Mouse (Mus musculus): ENCODE data around the gene Foxn1.

Gene Foxn1

DNA sequence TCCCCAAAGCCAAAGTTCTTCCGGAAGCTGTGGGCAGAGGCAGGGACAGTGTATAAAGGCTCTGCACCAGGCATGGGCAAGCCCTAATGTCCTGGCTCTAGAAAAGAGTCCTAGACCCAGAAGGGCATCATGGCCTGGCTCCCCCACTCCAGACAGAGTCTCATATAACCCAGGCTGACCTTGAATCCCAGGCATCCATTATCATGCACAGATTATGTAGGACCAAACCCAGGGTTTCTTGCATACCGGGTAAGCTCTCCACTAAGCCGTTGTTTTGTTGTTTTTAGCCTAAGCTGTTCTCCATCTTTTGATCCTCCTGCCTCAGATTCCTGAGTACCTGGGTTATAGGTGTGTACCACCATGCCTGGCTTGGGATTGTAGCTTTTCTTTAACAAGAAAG, 14.6 kb upstream of the Foxn1 start:
- no peak for DNase-seq (ENCODE audit: low spot score)

DNA sequence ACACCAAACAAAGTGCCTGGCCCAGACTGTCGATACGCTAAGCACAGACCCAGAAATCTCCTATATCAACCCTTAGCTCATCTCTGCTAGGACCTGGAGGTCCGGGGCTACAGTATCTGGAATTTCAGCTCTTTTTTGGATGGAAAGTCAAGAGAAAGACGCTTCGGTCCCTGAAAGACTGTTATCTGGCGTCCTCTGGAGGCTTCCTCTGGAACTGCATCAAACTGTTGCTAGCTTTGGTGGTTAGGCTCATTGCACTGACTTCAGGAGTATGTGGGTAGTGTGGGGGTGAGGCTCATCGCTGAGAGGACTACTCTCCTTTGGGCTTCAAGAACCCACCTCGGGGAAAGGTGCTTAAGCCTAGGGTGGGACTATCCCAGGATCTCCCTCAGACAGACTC, 13.3 kb upstream of the Foxn1 start:
- DNase-seq (ENCODE audit: low spot score) = peak; percentile 87

DNA sequence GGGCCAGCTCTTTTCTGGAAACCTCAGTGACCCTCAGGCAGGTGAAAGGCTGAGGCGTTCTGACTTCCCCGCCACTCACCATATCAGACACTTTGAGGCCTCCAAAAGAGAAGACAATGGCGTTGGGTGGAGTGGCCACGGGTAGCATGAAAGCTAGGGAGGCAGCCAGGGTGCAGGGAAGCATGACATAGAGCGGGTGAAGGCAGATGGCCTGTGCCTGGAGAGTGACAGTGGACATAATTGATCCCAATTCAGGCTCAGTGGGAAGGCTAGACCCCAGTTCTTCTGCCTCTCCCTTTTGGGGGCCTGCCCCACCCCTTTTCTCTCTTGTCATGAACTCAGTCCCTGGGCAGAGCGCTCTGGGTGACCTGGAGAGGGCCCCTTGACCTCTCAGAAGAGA, 11.9 kb upstream of the Foxn1 start:
- DNase-seq (ENCODE audit: low spot score) = no peak

DNA sequence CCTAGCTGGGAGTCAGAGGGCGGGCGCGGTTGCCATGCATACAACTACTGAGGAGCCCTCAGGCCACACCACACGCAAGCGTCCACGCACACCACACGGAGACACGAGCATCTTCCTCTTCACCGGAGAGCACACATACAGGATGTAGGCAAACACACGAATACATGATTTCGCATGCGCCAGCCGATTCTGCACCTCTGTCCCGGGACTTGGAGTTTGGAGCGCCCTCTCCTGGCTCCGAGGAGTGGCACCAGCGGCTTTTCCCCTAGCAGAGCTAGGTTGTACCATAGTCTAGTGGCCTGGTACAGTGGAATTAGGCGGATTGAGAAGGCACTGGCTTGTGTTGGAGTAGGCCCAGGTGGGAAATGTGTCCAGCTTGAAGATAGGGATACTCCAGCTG, 11.0 kb upstream of the Foxn1 start:
- peak; percentile 45 for DNase-seq (ENCODE audit: low spot score)

DNA sequence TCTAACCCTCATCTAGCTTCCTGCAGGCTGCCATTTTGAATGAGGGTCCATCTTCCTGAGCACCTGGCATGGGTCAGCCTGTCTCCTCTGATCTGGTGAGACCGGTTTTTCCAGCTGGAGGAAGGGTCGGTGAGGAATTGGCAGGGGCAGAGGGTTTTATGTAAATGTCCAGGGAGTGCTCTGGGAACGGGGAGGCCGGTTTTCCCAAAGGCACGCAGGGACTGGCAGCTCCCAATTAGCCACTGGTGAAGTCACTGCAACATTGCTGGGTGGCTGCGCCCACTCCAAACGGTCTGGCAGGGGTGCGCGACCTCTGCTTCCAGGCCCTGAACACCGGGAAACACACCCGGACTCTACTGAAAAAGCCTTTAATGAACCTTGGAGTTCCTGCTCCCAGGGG, 10.6 kb upstream of the Foxn1 start:
- no peak for DNase-seq (ENCODE audit: low spot score)

DNA sequence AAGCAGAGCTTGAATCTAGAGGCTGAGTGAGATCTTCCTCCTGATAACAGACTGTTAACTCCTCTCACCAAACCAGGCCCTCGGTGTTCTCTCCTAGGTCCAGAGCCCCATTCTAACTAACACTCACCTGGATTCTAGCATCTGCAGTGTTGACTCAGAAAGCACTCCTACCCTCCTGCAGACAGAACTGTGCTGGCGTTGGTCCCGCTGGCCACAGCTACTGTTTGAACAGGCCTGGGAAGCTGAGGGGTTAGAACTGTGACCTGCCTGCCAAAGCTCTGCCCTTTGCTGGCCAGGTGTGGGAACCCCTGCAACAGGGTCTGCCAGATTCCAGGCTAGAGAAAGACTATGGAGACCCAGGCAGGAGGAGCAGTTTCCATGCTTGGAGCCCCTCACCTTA, 6.4 kb upstream of the Foxn1 start:
- no peak for DNase-seq (ENCODE audit: low spot score)

DNA sequence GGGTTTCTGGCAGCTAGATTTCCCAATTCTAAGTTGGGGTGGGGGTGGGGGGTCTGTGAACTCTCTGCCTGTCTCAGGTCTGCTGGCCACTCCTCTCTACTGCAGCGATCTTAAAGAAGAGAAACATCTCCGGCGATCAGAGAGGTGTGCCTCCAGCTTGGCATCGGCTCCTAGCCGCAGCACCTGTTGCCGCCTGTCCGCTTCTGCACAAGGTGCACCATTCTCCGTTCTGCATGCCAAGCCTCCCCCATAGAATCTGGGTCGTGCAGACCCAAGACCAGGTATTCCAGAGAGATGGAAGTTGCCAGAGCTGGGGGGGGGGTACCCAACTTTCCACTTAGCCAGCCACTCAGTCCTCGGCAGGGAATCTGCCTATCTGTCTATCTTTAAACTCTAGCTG, 582 bp downstream of the Foxn1 start:
- no peak for DNase-seq (ENCODE audit: low spot score)

DNA sequence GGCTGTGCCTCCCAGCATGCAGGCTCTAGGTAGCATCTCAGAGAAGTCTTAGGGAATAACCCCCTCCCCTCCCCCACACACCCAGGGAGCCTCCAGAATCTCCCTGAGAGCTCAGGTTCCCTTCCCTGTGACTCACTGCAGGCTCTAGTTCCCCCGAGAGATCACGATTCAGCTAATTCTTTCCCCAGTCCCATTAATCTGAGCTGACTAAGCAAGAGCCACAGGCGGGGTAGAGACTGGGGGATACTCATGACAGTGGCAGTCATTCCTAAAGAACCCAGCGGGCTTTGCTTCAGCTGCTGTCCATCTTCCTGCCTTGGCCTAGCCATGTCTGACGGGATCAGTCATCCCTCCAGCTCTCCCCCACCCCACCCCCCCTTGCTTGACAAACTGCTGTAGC, 3.7 kb downstream of the Foxn1 start:
- no peak for DNase-seq (ENCODE audit: low spot score)

DNA sequence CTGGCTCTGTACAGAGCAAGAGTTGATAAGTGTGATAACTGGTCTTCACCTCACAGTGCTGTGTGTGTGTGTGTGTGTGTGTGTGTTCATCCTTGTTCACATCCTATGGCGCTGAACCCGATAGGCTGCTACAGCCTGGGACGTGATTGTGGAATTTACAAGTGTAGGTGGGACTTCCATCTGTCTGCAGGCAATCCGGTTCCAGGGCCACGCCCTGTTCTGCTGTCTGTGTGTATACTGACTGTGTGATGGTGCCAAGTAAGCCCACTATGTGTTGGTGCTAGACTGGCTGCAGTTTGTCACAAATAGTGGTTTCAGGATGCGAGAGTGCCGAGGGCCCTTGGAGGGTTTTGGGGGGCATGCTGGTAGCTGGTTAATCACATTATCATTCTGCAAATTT, 4.1 kb downstream of the Foxn1 start:
- DNase-seq (ENCODE audit: low spot score) = no peak

DNA sequence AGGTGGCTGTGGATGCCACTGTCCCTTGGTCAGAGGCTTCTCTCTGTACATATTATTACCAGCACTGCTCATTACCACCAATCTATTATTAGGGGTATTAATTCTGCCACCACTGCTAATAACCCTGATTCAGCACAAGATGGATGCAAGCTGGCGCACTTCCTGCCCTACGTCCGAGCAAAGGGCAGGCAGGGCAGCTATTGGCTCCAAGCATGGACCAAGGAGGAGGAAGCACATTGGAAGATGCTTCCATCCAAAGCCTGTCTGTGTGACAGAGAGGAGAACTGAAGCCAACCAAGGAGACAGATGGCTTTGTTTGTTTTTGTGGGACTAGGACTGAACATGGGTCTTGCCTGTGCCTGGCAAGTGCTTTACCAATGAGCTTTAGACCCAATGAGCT, 5.4 kb downstream of the Foxn1 start:
- no peak for DNase-seq (ENCODE audit: low spot score)

DNA sequence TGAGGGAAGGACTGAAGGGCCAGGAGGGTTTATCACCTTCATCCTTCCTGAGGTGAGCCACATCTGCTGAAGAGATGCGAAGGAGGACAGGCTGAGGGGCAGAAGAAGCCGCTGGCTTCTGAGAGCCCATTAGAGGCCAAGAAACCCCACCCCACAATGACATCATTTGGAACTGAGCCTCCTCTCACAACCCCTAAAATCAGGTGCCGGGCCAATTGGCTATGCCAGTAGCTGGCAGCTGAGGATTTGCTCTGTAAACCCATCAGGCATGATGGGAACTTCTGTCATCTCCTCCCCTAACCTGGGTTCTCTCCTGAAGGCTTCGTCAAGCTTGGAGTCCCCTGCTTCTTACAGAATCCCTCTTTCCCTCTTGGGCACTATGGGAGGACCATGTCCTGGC, 6.0 kb downstream of the Foxn1 start:
- no peak for DNase-seq (ENCODE audit: low spot score)

DNA sequence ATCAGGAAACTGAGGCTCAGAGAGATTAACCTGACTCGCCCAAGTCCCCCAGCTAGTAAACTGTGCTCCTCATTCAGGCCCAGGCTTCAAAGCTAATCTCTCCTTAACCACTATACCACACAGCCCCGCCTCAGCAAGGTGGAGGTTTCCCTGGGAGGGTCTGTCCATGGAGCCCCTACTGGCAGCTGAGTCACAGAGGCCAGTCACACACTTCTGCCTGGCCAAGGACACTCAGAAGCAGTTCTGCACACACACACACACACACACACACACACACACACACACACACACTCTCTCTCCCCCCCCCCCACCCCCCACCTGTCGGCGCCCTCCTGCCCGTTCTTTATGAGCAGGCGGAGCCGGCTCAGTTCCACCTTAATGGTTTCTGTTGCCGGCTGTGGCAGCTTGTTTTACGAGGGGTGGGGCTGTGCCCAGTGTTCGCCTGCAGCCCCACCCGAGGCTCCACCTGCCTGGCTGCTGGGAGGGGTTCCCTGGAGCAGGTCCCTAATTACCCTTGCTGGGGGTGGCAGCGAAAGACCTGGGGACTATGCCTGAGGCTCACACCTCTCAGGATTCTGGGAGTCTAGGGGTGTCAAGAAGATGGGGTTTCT, 8.7 kb downstream of the Foxn1 start:
- DNase-seq (ENCODE audit: low spot score) = no peak

DNA sequence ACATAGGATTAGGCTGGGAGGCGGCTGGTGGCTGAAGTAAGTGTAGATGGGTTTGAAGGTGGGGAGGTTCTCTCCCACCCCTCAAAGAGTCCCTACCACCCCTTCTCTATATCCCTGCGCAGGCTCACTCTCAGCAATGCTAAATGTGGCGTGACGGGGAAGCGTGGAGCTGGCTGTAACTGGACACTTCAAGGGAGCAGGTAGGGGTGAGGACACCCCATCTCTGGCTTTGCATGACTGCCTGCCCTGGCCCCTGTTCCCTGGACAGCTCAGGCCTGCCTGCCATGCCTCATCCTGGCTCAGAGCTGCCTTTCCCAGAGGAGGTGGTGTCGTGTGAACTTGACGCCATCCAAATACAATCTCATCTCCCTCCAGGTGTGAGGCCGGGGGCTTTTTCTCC, 12.2 kb downstream of the Foxn1 start:
- DNase-seq (ENCODE audit: low spot score) = no peak

DNA sequence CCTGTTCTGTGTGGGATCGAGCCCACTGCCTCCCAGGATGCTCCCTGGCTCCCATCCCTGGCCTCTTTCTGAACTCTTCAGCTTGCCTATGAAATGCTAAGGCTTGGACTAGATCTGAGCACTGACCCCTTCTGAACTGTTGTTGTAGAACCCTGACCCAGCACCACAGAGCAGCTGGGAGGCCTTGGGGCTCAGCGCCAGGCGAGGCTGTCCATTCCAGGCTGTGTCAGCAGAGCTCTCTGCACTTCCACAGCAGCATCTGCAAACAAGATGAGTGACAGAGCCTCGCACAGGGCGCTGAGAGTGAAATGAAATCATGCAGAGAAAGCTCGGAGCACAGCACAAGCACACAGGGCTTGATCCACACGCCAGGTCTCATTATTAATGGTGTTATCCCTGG, 13.7 kb downstream of the Foxn1 start:
- DNase-seq (ENCODE audit: low spot score) = no peak

DNA sequence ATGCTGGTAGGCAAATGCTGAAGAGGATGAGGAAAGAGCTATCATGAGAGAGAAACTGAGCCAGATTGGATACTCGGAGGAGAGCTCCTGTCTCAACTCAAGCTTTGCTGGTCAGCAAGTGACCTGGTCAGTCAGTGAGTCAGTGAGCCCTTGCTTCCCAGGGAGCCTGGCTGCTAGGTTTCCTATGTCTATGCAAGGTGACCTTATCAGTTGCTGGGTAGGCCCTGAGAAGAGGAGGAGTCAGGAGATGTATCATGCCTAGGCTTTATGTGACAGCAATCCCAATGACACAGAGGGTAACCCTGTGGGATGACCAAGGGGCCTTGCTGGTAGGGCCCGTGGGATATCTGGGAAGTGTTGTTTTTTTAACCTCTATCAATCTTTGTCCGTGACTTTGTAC, 14.2 kb downstream of the Foxn1 start:
- no peak for DNase-seq (ENCODE audit: low spot score)

DNA sequence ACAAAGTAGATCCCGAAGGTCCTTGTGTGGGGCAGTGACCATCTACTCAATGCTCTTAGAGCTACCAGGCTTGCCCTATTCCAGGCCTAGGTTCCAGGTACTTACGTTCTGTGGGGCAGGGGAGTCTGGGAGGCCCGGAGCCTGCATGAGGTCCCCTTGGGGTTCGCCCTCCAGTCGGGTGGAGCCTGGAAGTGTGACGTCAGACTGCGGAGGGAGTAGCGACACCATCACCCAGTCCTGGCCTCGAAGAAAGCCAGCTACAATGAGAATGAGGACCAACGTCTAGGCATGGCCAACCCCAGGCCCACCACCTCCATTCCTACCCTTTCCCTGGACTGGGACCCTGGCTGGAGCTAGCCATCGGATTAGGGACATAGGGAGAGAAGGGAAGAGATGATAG, 14.6 kb downstream of the Foxn1 start:
- DNase-seq (ENCODE audit: low spot score) = no peak

DNA sequence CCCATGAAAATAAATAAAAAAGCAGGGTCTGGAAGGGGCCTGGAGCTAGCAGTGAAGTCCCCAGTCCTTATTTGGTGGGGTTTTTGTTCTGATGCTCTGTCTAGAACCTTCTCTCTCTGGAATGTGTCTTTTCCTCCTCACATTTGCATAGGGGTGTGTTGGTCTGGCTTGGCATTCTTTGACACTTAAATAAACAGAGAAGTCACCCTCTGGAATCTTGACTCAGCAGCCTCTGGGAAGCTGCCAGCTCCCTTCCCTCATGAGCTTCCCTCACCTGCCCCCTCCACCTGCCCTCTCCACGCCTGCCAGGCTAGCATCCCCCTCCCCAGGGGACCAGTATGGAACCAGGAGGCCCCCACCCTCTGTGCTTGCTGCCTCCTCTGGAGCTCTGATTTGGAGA, 16.0 kb downstream of the Foxn1 start:
- no peak for DNase-seq (ENCODE audit: low spot score)

DNA sequence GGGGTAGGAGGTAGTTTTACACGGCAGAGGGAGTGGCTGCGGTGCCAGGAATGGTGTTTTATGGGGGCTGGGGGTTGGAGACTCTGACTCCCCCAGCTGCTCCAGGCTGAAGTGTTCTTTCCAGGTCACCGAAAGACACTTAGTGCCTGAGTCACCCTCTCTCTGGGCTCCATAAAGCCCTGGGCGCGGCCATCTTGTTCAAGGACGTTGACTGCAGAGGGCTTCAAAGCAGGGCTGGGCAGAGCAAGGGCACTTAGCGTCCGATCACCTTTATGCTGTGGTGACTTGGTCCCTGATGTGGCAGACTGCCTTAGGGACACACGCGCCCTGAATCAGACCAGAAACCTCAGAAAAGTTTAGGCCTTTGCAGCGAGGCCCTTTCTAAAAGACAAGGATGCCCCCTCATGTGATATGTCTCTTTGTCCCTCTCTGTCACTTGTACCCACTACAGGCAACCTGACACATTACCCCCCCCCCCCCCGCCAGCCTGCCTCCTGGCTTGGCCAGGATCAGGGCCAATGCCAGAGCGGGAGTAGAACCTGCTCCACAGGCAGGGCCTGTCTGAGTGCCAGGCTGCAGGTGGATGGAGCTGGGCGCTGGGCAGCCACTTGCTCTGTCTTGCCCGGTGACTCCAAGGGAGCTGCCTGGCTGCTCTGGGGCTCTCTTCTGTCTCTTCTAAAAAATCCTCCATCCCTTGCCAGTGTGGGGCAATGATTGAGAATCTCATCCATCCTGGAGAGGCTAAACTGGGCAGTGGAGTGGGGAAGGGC, 18.7 kb downstream of the Foxn1 start:
- DNase-seq (ENCODE audit: low spot score) = no peak

DNA sequence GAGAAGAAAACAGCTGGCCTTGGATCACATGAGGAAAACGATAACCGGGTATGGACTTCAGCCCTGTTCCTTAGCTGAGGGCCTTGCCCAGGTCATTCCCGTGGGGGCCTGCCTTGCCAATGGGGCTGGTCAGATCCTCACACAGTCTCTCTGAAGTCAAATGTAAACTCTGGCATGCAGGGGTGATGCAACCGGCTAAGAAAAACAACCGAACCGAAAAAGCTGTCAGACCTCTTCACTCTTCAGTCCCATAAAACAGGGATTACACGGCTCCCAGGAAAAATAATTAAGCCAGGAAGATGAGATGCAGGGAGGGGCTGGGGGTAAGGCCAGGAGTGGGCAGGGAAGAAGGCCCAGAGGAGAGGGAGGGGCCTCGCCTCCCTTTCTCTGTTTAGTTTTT, 22.3 kb downstream of the Foxn1 start:
- DNase-seq (ENCODE audit: low spot score) = no peak

DNA sequence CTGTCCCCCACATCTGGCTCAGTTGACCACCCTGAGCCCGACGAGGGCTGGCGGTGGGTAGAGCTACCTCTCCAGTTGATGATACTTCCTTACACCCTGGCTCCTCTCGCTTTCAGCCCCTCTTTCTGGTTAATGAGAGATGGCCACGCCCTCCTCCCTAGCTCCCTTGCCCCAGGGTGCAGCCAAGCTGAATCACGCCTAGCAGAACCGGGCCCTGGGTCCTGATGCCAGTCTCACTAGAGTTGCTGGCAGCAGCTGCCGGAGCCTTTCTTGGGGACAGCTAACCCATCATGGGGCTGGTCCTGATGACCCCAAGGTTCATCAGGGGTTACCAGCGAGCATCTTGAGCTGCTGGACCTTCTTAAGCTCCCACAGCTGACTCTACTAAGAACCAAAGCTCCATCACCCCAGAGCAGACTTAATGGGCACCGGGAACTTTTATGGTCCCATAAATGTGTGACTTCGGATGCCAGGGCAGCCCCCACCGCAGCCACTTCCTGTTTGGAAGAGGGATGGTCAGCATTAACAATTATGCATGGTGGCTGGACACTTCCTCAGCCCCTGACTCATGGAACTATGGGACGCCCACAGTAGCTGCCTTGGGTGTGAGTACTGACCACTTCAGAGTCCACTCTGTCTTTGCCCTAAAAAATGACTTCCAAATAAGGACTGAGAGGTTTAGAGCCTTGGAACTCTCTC, 22.9 kb downstream of the Foxn1 start:
- DNase-seq (ENCODE audit: low spot score) = no peak

DNA sequence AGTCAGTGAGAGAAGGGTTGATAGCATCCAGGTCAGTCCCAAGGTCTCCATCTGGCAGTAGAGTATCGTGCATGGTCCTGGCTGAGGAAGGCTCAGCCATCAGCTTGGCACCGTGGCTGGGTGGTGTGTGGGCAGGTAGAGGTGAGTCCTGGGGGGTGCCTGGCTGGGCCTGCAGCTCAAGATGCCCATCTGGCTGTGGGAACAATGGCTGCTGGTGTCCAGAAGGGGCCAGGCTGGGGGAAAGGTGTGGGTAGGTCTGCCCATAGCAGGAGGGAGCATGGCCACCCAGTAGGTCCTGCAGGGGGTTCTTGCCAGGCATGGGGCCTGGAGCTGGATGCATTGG, 25.6 kb downstream of the Foxn1 start:
- no peak for DNase-seq (ENCODE audit: low spot score)

DNA sequence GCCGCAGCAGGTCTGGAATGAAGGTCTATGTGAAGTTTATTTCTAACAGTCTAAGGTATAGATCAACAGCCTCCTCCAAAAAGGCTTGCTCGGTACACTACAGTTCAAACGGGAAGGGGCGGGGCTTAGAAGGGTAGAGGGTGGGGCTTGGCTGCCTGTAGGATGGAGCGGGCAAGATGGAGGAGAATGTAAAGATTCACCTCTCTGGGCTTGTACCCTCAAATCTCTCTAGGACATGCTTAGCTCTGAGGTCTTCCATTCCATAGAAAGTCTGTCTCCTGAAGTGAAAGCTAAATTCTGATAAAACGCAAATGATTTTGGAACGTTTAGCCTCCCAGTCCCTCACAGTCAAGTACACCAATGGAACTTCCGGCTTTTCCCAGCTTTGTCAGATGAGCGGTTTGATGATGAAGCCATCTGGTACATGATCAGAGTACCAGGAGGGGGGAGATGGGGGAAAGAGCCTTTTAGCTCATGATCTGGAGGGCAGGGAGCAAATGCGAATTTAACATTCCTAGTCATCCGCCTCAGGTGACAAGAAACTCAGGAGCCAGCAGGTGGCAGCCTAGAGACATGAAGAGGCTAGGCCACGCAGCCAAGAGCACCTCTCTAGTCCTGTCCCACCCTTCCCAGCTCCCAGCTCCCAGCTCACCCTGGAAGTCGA, 26.1 kb downstream of the Foxn1 start:
- DNase-seq (ENCODE audit: low spot score) = peak; percentile 80

DNA sequence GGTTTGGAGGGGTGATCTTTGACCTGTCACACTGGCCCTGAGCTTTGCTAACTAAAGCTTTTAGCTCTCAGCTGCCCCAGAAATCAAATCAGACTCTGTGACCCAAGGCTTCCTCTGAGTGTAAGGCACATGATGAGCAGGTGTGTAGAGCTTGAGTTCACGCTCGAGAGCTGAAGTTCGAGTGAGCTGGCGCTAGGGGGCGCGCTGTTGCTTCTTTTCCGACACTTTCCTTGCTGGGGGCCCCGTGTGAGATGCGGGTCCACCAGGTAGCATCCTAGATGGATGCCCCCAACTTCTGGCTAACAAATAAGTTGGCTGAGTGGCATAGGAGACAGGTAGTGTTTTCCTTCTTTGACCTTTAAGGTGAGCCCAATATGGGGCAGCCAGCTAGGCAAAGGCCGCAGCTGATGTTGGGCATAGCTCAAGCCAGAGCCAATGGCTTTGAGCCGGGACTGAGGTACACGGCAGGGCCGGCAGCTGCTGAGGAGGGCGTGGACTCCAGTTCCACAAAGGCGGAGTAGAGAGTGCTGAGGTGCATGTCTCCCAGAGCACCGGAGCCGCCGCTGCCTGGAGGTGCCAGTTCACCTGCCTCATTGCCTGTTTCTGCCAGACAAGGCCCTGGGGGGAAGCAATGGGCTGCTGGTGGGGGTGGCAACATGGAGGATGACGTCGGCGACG, 27.9 kb downstream of the Foxn1 start:
- DNase-seq (ENCODE audit: low spot score) = no peak

All from layer of hippocampus, adult 11-12 months (tissue).